15 mouse cellular contexts compared by ENCODE assay signal in the genomic region with DNA sequence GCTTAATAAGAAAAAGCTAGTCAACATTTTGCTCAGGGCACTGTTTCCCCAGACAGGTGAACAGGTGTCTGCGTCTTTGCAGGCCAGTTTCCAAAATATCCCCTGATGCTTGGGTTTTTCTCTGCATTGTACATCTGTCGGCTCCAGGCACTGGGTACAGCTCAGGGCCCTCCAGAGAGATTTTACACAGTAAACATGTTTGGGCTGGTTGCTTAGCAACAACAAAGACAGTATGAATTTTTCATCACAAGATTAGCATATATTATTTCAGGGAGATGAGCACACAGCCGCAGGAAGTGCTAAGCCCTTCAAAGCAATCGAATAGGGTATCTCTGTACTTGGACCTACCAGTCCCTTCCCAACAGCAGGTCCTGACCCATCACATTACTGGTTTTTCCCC. TPM values are rescaled to one million over a fixed set of nuclear protein-coding genes. Genes with fewer than 3 reads are reported as not detected.
DNase-seq lines count a peak whose midpoint lies in the region; ATAC-seq lines count a peak whose summit lies in the region.
"Had no signal": no experiment of that assay in that cellular context is flagged by ENCODE, and none has a peak within 500 bp of the region (broad histone marks: within the 10 kb centered on the region; RNA-seq: fewer than 3 reads in every experiment).

No protein-coding gene starts in this region.

- no peak for DNase-seq in forebrain, embryonic 11.5 days (ENCODE audit: low spot score)
- no peak for DNase-seq in neural tube, embryonic 10.5 days (ENCODE audit: extremely low spot score, low spot score)
- DNase-seq in retina, postnatal 7 days (ENCODE audit: low read depth, low spot score) = peak; percentile 24
- no peak for DNase-seq in embryo, embryonic 10.5 days (ENCODE audit: low spot score)
- DNase-seq in embryo, embryonic 10 days (ENCODE audit: low spot score) = no peak
- DNase-seq: adrenal gland, postnatal 10 days; cerebellum, postnatal 25 days; heart, adult 11 months; liver, postnatal 0 days had no signal

- H3K4me1 ChIP-seq in forebrain, embryonic 13.5 days = peaks cover 55% of the 10 kb centered on the region
- H3K4me1 ChIP-seq in forebrain, embryonic 11.5 days (replicated peaks; ENCODE audit: control insufficient read depth, insufficient read depth, low read length) = peaks cover 5% of the 10 kb centered on the region
- peaks cover 47% of the 10 kb centered on the region for H3K4me1 ChIP-seq in neural tube, embryonic 13.5 days (replicated peaks)
- peaks cover 43% of the 10 kb centered on the region for H3K4me1 ChIP-seq in midbrain, embryonic 12.5 days

- 45% methylated on average over 4 of the region's 4 CpGs for WGBS in forebrain, embryonic 13.5 days
- WGBS in forebrain, embryonic 11.5 days = 72% methylated on average over 4 of the region's 4 CpGs
- 50% methylated on average over 4 of the region's 4 CpGs for WGBS in neural tube, embryonic 13.5 days
- 28% methylated on average over 4 of the region's 4 CpGs for WGBS in midbrain, embryonic 12.5 days

- no peak overlapping the region for H3K4me3 ChIP-seq in forebrain, embryonic 13.5 days
- no peak overlapping the region for H3K4me3 ChIP-seq in forebrain, embryonic 11.5 days (ENCODE audit: low read depth, low read length)
- H3K4me3 ChIP-seq in neural tube, embryonic 13.5 days = no peak overlapping the region
- H3K4me3 ChIP-seq in midbrain, embryonic 12.5 days = no peak overlapping the region

- H3K4me2 ChIP-seq in forebrain, embryonic 13.5 days = no peak overlapping the region
- H3K4me2 ChIP-seq in forebrain, embryonic 11.5 days (ENCODE audit: low read depth, low read length, severe bottlenecking) = no peak overlapping the region
- H3K4me2 ChIP-seq in neural tube, embryonic 13.5 days = no peak overlapping the region
- H3K4me2 ChIP-seq in midbrain, embryonic 12.5 days (replicated peaks) = no peak overlapping the region

- peak; percentile 72 for ATAC-seq in forebrain, embryonic 13.5 days
- no peak for ATAC-seq in forebrain, embryonic 11.5 days (replicated peaks; ENCODE audit: low FRiP score)
- peak; percentile 40; the same call in 1 of the 2 replicates for ATAC-seq in neural tube, embryonic 13.5 days (ENCODE audit: low read depth)
- peak; percentile 68 for ATAC-seq in midbrain, embryonic 12.5 days (ENCODE audit: low FRiP score, low read depth)
- ATAC-seq: liver, postnatal 0 days had no signal

- H3K27ac ChIP-seq in forebrain, embryonic 13.5 days = no peak overlapping the region
- H3K27ac ChIP-seq in forebrain, embryonic 11.5 days (ENCODE audit: low read depth, low read length) = no peak overlapping the region
- H3K27ac ChIP-seq in neural tube, embryonic 13.5 days (replicated peaks) = no peak overlapping the region
- peak overlapping the region; percentile 50 for H3K27ac ChIP-seq in midbrain, embryonic 12.5 days (replicated peaks)
- H3K27ac ChIP-seq: kidney, postnatal 0 days; macrophage; stomach, postnatal 0 days had no signal

- no peaks in the 10 kb centered on the region for H3K36me3 ChIP-seq in forebrain, embryonic 13.5 days (ENCODE audit: poor library complexity, severe bottlenecking)
- no peaks in the 10 kb centered on the region for H3K36me3 ChIP-seq in forebrain, embryonic 11.5 days (ENCODE audit: control insufficient read depth, insufficient read depth, low read length)
- no peaks in the 10 kb centered on the region for H3K36me3 ChIP-seq in neural tube, embryonic 13.5 days
- H3K36me3 ChIP-seq in midbrain, embryonic 12.5 days = no peaks in the 10 kb centered on the region

- no peaks in the 10 kb centered on the region for H3K9me3 ChIP-seq in forebrain, embryonic 13.5 days (replicated peaks)
- no peaks in the 10 kb centered on the region for H3K9me3 ChIP-seq in forebrain, embryonic 11.5 days (ENCODE audit: control insufficient read depth, low read length)
- H3K9me3 ChIP-seq in neural tube, embryonic 13.5 days = no peaks in the 10 kb centered on the region
- H3K9me3 ChIP-seq in midbrain, embryonic 12.5 days = no peaks in the 10 kb centered on the region

- no peak overlapping the region for H3K9ac ChIP-seq in forebrain, embryonic 13.5 days
- no peak overlapping the region for H3K9ac ChIP-seq in forebrain, embryonic 11.5 days (ENCODE audit: low read length)
- no peak overlapping the region for H3K9ac ChIP-seq in neural tube, embryonic 13.5 days
- H3K9ac ChIP-seq in midbrain, embryonic 12.5 days (replicated peaks) = no peak overlapping the region
- H3K9ac ChIP-seq: liver, postnatal 0 days had no signal

- H3K27me3 ChIP-seq in forebrain, embryonic 13.5 days = peaks cover 6% of the 10 kb centered on the region; the same call in 1 of the 2 replicates
- 0 out of 2 replicates have a peak, but pooled peaks cover 2% of the 10 kb centered on the region for H3K27me3 ChIP-seq in forebrain, embryonic 11.5 days (ENCODE audit: control insufficient read depth, insufficient read depth, low read length)
- peaks cover 17% of the 10 kb centered on the region for H3K27me3 ChIP-seq in neural tube, embryonic 13.5 days
- peaks cover 13% of the 10 kb centered on the region; the same call in 1 of the 2 replicates for H3K27me3 ChIP-seq in midbrain, embryonic 12.5 days

RNA-seq across cellular contexts. Expression of gene Syt13, which starts 5.8 kb away (rescaled TPM):
- 18.5 and 37.1 TPM in 2 replicates for polyA plus RNA-seq in forebrain, embryonic 13.5 days (2015; fragmentation: Nextera tagmentation; extraction: Ambion mirVana)
- 6.1 and 6.2 TPM in 2 replicates for polyA plus RNA-seq in forebrain, embryonic 11.5 days (2014; fragmentation: Nextera tagmentation; extraction: Ambion mirVana)
- polyA plus RNA-seq in neural tube, embryonic 13.5 days (2015; fragmentation: Nextera tagmentation; extraction: Ambion mirVana) = 46.8 and 52.3 TPM in 2 replicates
- 32.5 and 33.3 TPM in 2 replicates for polyA plus RNA-seq in midbrain, embryonic 12.5 days (2016; fragmentation: Nextera tagmentation; extraction: Ambion mirVana)
